Mouse (Mus musculus): ENCODE results near the gene Ifitm3.

The Ifitm3 gene

GRCm38 (mm10) chr7:141010593-141010992 lies at the start of gene Ifitm3:
Gene Ifitm3 (minus strand): TSS chr7:141010770.
- no peak for DNase-seq (ENCODE audit: extremely low read depth, low read depth, low spot score)

- DNase-seq (ENCODE audit: extremely low read depth, low read depth, low spot score), result no peak
These were observed 49.4 kb upstream of the Ifitm3 start for GRCm38 (mm10) chr7:141059929-141060328.

- no peak for DNase-seq (ENCODE audit: extremely low read depth, low read depth, low spot score)
These were observed 48.2 kb upstream of the Ifitm3 start for GRCm38 (mm10) chr7:141058601-141059341.

- DNase-seq (ENCODE audit: extremely low read depth, low read depth, low spot score), result no peak
These were observed 47.0 kb upstream of the Ifitm3 start for GRCm38 (mm10) chr7:141057541-141057940.

- no peak for DNase-seq (ENCODE audit: extremely low read depth, low read depth, low spot score)
These were observed 46.4 kb upstream of the Ifitm3 start for GRCm38 (mm10) chr7:141056976-141057375.

GRCm38 (mm10) chr7:141055785-141056184 lies 45.2 kb upstream of the Ifitm3 start:
- DNase-seq (ENCODE audit: extremely low read depth, low read depth, low spot score), result no peak

- no peak for DNase-seq (ENCODE audit: extremely low read depth, low read depth, low spot score)
These were observed 41.9 kb upstream of the Ifitm3 start for GRCm38 (mm10) chr7:141052421-141052820.

- no peak for DNase-seq (ENCODE audit: extremely low read depth, low read depth, low spot score)
These were observed 41.4 kb upstream of the Ifitm3 start for GRCm38 (mm10) chr7:141052016-141052415.

GRCm38 (mm10) chr7:141051060-141051685 lies 40.6 kb upstream of the Ifitm3 start:
- DNase-seq (ENCODE audit: extremely low read depth, low read depth, low spot score), result no peak

- DNase-seq (ENCODE audit: extremely low read depth, low read depth, low spot score), result no peak
These were observed 38.8 kb upstream of the Ifitm3 start for GRCm38 (mm10) chr7:141049326-141049725.

GRCm38 (mm10) chr7:141048226-141049218 lies 38.0 kb upstream of the Ifitm3 start:
- no peak for DNase-seq (ENCODE audit: extremely low read depth, low read depth, low spot score)

- no peak for DNase-seq (ENCODE audit: extremely low read depth, low read depth, low spot score)
These were observed 37.1 kb upstream of the Ifitm3 start for GRCm38 (mm10) chr7:141047581-141048225.

GRCm38 (mm10) chr7:141046931-141047580 lies 36.5 kb upstream of the Ifitm3 start:
- DNase-seq (ENCODE audit: extremely low read depth, low read depth, low spot score), result no peak

GRCm38 (mm10) chr7:141042539-141042938 lies 32.0 kb upstream of the Ifitm3 start:
- no peak for DNase-seq (ENCODE audit: extremely low read depth, low read depth, low spot score)

- DNase-seq (ENCODE audit: extremely low read depth, low read depth, low spot score), result no peak
These were observed 31.1 kb upstream of the Ifitm3 start for GRCm38 (mm10) chr7:141041661-141042060.

GRCm38 (mm10) chr7:141040867-141041606 lies 30.5 kb upstream of the Ifitm3 start:
- DNase-seq (ENCODE audit: extremely low read depth, low read depth, low spot score), result no peak

- no peak for DNase-seq (ENCODE audit: extremely low read depth, low read depth, low spot score)
These were observed 29.0 kb upstream of the Ifitm3 start for GRCm38 (mm10) chr7:141039386-141040107.

GRCm38 (mm10) chr7:141038090-141039032 lies 27.8 kb upstream of the Ifitm3 start:
- DNase-seq (ENCODE audit: extremely low read depth, low read depth, low spot score), result no peak
